Mouse (Mus musculus) stomach, postnatal 0 days (tissue): ENCODE results near the gene Fhl1.

ENCODE experiments used
- CTCF ChIP-seq: IDR thresholded peaks from 2 replicates; pipeline ENCODE4 v1.5.1; 2016; ENCODE audit warnings: antibody characterized with exemption, low read depth, mild to moderate bottlenecking, moderate library complexity
- EP300 ChIP-seq: optimal IDR thresholded peaks from 2 replicates; pipeline ENCODE3; 2016; ENCODE audit warnings: antibody characterized with exemption

- TF ChIP-seq CTCF, result no peak
- no peak for TF ChIP-seq EP300
Observed at GRCm38 (mm10) chrX:56741428-56741827, 9.8 kb downstream of the Fhl1 start.
